Mouse (Mus musculus): ENCODE measurements around the gene Itgb6.

- TF ChIP-seq CTCF (IDR thresholded peaks at IDR 0.05; ENCODE audit: low read depth) (no peak), EP300 (IDR thresholded peaks at IDR 0.05; ENCODE audit: low read depth) (no peak)
These were observed 524 bp upstream of the Itgb6 start for GRCm38 (mm10) chr2:60722967-60723366.
